Comparison of ENCODE assay signal across 8 mouse cellular contexts in the genomic region with DNA sequence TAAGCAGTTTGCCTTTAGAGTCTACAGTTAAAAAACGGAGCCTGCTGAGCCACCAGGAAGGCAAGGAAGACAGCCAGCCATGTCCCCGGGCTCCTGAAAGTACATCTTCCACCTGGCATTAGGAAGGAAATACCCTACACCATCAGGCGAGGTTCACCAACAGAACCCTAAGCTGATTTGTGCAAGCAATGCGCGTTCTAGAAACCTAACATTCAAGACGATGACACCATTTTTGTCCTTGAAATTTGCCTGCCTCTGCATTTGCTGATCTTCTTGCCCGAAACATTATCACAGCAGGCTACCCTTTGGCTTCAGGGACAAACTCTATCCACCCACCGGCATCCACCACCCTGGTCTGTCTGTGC. TPM values are rescaled to one million over a fixed set of nuclear protein-coding genes. Genes with fewer than 3 reads are reported as not detected.
DNase-seq lines count a peak whose midpoint lies in the region; ATAC-seq and TF ChIP-seq lines count a peak whose summit lies in the region.

No protein-coding gene starts in this region.

- peaks cover 37% of the 10 kb centered on the region for H3K4me1 ChIP-seq in midbrain, embryonic 15.5 days
- peaks cover 24% of the 10 kb centered on the region for H3K4me1 ChIP-seq in midbrain, embryonic 16.5 days (ENCODE audit: control insufficient read depth, insufficient read depth, low read length)
- peaks cover 12% of the 10 kb centered on the region for H3K4me1 ChIP-seq in hindbrain, postnatal 0 days (ENCODE audit: insufficient read depth, low read length)
- peaks cover 44% of the 10 kb centered on the region for H3K4me1 ChIP-seq in stomach, embryonic 14.5 days (ENCODE audit: control insufficient read depth, insufficient read depth, low read length)

- TF ChIP-seq CTCF in hindbrain, postnatal 0 days (IDR thresholded peaks at IDR 0.05; ENCODE audit: low read depth): no peak

- no peaks in the 10 kb centered on the region for H3K9me3 ChIP-seq in midbrain, embryonic 15.5 days
- H3K9me3 ChIP-seq in midbrain, embryonic 16.5 days (replicated peaks; ENCODE audit: control insufficient read depth, low read length, poor library complexity, severe bottlenecking): no peaks in the 10 kb centered on the region
- H3K9me3 ChIP-seq in hindbrain, postnatal 0 days (ENCODE audit: low read length): no peaks in the 10 kb centered on the region
- H3K9me3 ChIP-seq in stomach, embryonic 14.5 days (ENCODE audit: control insufficient read depth, low read depth, low read length): no peaks in the 10 kb centered on the region

- no peaks in the 10 kb centered on the region for H3K27me3 ChIP-seq in midbrain, embryonic 15.5 days (replicated peaks)
- no peaks in the 10 kb centered on the region for H3K27me3 ChIP-seq in midbrain, embryonic 16.5 days (ENCODE audit: control insufficient read depth, insufficient read depth, low read depth, low read length)
- no peaks in the 10 kb centered on the region for H3K27me3 ChIP-seq in hindbrain, postnatal 0 days (ENCODE audit: insufficient read depth, low read length)
- H3K27me3 ChIP-seq in stomach, embryonic 14.5 days (ENCODE audit: control insufficient read depth, insufficient read depth, low read length): no peaks in the 10 kb centered on the region

- no peak overlapping the region for H3K4me3 ChIP-seq in midbrain, embryonic 15.5 days
- H3K4me3 ChIP-seq in midbrain, embryonic 16.5 days (ENCODE audit: low read depth, low read length): no peak overlapping the region
- H3K4me3 ChIP-seq in hindbrain, postnatal 0 days (ENCODE audit: low read length): no peak overlapping the region
- no peak overlapping the region for H3K4me3 ChIP-seq in stomach, embryonic 14.5 days (ENCODE audit: low read depth, low read length)

- no peak overlapping the region for H3K9ac ChIP-seq in midbrain, embryonic 15.5 days
- H3K9ac ChIP-seq in midbrain, embryonic 16.5 days (ENCODE audit: low read depth, low read length): no peak overlapping the region
- no peak overlapping the region for H3K9ac ChIP-seq in hindbrain, postnatal 0 days (replicated peaks; ENCODE audit: low read length)
- H3K9ac ChIP-seq in stomach, embryonic 14.5 days (replicated peaks; ENCODE audit: low read depth, low read length): no peak overlapping the region

- 0 out of 2 replicates have a peak overlapping the region, but pooled peaks have one; percentile 60 for H3K27ac ChIP-seq in midbrain, embryonic 15.5 days
- H3K27ac ChIP-seq in midbrain, embryonic 16.5 days (ENCODE audit: low read length): no peak overlapping the region; the same call in 1 of the 2 replicates
- peak overlapping the region; percentile 94; the same call in 1 of the 2 replicates for H3K27ac ChIP-seq in hindbrain, postnatal 0 days
- peak overlapping the region; percentile 100 for H3K27ac ChIP-seq in stomach, embryonic 14.5 days (ENCODE audit: low read length)

- H3K4me2 ChIP-seq in midbrain, embryonic 15.5 days: no peak overlapping the region
- H3K4me2 ChIP-seq in midbrain, embryonic 16.5 days (ENCODE audit: low read length): no peak overlapping the region
- peak overlapping the region; percentile 86 for H3K4me2 ChIP-seq in hindbrain, postnatal 0 days (ENCODE audit: low read depth, low read length)
- peak overlapping the region; percentile 79; the same call in 1 of the 2 replicates for H3K4me2 ChIP-seq in stomach, embryonic 14.5 days (replicated peaks; ENCODE audit: low read depth, low read length)

- no peaks in the 10 kb centered on the region for H3K36me3 ChIP-seq in midbrain, embryonic 15.5 days (replicated peaks)
- no peaks in the 10 kb centered on the region for H3K36me3 ChIP-seq in midbrain, embryonic 16.5 days (ENCODE audit: control insufficient read depth, insufficient read depth, low read length)
- no peaks in the 10 kb centered on the region for H3K36me3 ChIP-seq in hindbrain, postnatal 0 days (ENCODE audit: insufficient read depth, low read length)
- peaks cover 4% of the 10 kb centered on the region; the same call in 1 of the 2 replicates for H3K36me3 ChIP-seq in stomach, embryonic 14.5 days (ENCODE audit: control insufficient read depth, insufficient read depth, low read length)

- no peak for ATAC-seq in midbrain, embryonic 15.5 days (replicated peaks)
- no peak for ATAC-seq in midbrain, embryonic 16.5 days
- ATAC-seq in hindbrain, postnatal 0 days: no peak
- no peak for ATAC-seq in stomach, embryonic 14.5 days (ENCODE audit: insufficient number of reproducible peaks, insufficient read depth, low FRiP score, low read depth)

- DNase-seq in gastrocnemius, postnatal 14 days: peak; percentile 13
- DNase-seq in gastrocnemius, adult 8-10 months (ENCODE audit: low spot score in 2 of 2): no peak
- no peak for DNase-seq in hindbrain, postnatal 0 days (ENCODE audit: low spot score)
- DNase-seq in ovary, adult 18-20 months (ENCODE audit: low spot score): no peak
- DNase-seq in thymus, adult 18-20 months: no peak

- WGBS in midbrain, embryonic 15.5 days: 74% methylated on average over 8 of the region's 8 CpGs
- WGBS in midbrain, embryonic 16.5 days: 75% methylated on average over 8 of the region's 8 CpGs
- WGBS in hindbrain, postnatal 0 days: 61% methylated on average over 8 of the region's 8 CpGs
- 53% methylated on average over 8 of the region's 8 CpGs for WGBS in stomach, embryonic 14.5 days

- intact Hi-C loops in gastrocnemius, postnatal 14 days (cut with DNase I; ENCODE audit: low total_unique reads): loop anchor here (5.0 kb wide), 2 partner anchors 78 to 93 kb away; no protein-coding TSS in a partner anchor

RNA-seq across cellular contexts. Expression of gene Pigv, which starts 1.9 kb away (rescaled TPM):
- 1 to 10 TPM; 9.4 to 9.9 TPM for total RNA-seq in gastrocnemius, postnatal 14 days (2021)
- total RNA-seq in gastrocnemius, adult 8-10 months (2022): 10 to 100 TPM; 12.3 to 16.0 (median 12.5) TPM
- 16.0 and 16.2 TPM in 2 replicates for polyA plus RNA-seq in midbrain, embryonic 15.5 days (2015; fragmentation: Nextera tagmentation; extraction: Ambion mirVana)
- 14.7 and 18.5 TPM in 2 replicates for polyA plus RNA-seq in midbrain, embryonic 16.5 days (2015; fragmentation: Nextera tagmentation; extraction: Ambion mirVana)
- 11.3 and 13.4 TPM in 2 replicates for total RNA-seq in hindbrain, postnatal 0 days (2014; rRNA removed)
- 13.0 and 14.0 TPM in 2 replicates for polyA plus RNA-seq in hindbrain, postnatal 0 days (2015; fragmentation: Nextera tagmentation; extraction: Ambion mirVana)
- polyA plus RNA-seq in stomach, embryonic 14.5 days (2014; fragmentation: Nextera tagmentation; extraction: Ambion mirVana): 15.6 and 18.9 TPM in 2 replicates

RNA-seq across cellular contexts. Expression of gene Zdhhc18, which starts 24.4 kb away (rescaled TPM):
- total RNA-seq in gastrocnemius, postnatal 14 days (2021): 10 to 100 TPM; 18.2 to 26.4 TPM
- 10 to 100 TPM; 25.7 to 48.0 (median 33.2) TPM for total RNA-seq in gastrocnemius, adult 8-10 months (2022)
- polyA plus RNA-seq in midbrain, embryonic 15.5 days (2015; fragmentation: Nextera tagmentation; extraction: Ambion mirVana): 6.4 and 9.3 TPM in 2 replicates
- 3.5 and 4.7 TPM in 2 replicates for polyA plus RNA-seq in midbrain, embryonic 16.5 days (2015; fragmentation: Nextera tagmentation; extraction: Ambion mirVana)
- 17.4 and 22.6 TPM in 2 replicates for total RNA-seq in hindbrain, postnatal 0 days (2014; rRNA removed)
- 8.2 and 10.2 TPM in 2 replicates for polyA plus RNA-seq in hindbrain, postnatal 0 days (2015; fragmentation: Nextera tagmentation; extraction: Ambion mirVana)
- polyA plus RNA-seq in stomach, embryonic 14.5 days (2014; fragmentation: Nextera tagmentation; extraction: Ambion mirVana): 2.7 and 3.2 TPM in 2 replicates

Comparison
In these comparisons a context has a peak if more than half of its experiments do, and no peak if none do; other contexts are left out.
1. H3K4me2 ChIP-seq: peak in hindbrain, postnatal 0 days (single experiment) and stomach, embryonic 14.5 days (single experiment); none in midbrain, embryonic 15.5 days (single experiment) and midbrain, embryonic 16.5 days (single experiment).